Mouse (Mus musculus): ENCODE results near the gene Cer1. TPM values are rescaled to one million over a fixed set of nuclear protein-coding genes. Genes with fewer than 3 reads are reported as not detected.

Gene Cer1
- polyA plus RNA-seq, 1 experiment from 2014 or later: 0.18 TPM

DNA sequence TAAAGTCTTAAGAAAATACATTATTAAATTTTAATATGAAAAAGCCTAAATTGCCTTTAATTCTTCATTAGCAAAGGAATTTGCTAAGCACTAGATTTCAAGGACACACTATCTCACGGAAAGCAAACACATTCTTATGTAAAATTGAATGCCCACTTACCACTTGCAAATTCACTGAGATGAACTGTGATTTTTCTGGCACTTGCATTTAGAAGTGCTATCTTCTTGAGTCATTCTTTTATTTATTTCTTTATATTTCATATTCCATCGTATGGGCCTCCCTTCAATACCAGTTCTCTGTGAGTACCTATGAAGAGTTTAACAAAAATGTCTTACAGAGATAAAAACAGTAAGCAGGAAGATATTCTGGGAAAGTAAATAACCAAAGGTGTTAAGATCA, 31.1 kb downstream of the Cer1 start:
- ATAC-seq (ENCODE audit: low FRiP score, low read depth): no peak
- H3K4me1 ChIP-seq: peaks cover 6% of the 10 kb centered on the region

DNA sequence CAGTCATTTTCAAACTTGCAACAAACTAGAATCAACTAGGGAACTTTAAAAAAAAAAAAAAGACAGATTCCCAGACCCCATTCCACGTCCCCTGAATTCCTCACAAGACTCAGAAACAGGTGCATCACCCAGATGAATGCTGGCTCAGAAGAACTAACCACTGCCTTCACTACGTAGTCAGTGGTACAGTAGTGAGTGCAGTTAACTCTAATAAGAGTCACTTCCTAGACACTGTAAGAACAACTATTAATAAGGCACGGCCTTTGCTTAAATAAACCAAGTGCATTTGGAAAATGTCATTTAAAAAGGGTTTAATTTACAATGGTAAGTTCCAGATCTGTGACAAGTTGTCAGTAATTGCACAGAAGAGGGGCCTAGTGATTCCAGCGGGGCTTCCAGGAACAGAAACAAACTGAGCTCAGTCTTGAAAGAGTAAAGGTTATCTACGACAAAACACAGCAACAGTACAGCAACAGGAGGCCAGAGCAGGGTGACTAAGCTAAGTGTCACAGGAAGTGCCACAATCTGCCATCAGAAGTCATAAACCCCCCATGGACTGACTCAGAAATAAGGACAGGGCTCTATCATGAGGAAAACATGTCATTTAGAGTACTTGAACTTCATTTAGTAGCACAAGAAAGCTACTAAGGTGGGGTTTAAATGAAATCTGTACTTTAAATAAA, 36.3 kb downstream of the Cer1 start:
- 48% methylated on average over 5 of the region's 5 CpGs for WGBS
- Histone ChIP-seq H3K9me3 (no peaks in the 10 kb centered on the region), H3K4me2 (replicated peaks) (no peak overlapping the region), H3K27ac (no peak overlapping the region), H3K4me3 (no peak overlapping the region), H3K36me3 (peaks cover 2% of the 10 kb centered on the region; the same call in 1 of the 2 replicates), H3K27me3 (replicated peaks) (no peaks in the 10 kb centered on the region), H3K4me1 (no peaks in the 10 kb centered on the region; the same call in 1 of the 2 replicates), H3K9ac (no peak overlapping the region)
- ATAC-seq (ENCODE audit: low FRiP score, low read depth): no peak

More for the DNA sequence above, 31.1 kb downstream of the Cer1 start:
- Histone ChIP-seq H3K9ac (no peak overlapping the region), H3K4me2 (replicated peaks) (no peak overlapping the region), H3K9me3 (no peaks in the 10 kb centered on the region), H3K36me3 (no peaks in the 10 kb centered on the region), H3K4me3 (no peak overlapping the region), H3K27me3 (replicated peaks) (no peaks in the 10 kb centered on the region), H3K27ac (no peak overlapping the region)
- WGBS: 92% methylated on average over 2 of the region's 2 CpGs

DNA sequence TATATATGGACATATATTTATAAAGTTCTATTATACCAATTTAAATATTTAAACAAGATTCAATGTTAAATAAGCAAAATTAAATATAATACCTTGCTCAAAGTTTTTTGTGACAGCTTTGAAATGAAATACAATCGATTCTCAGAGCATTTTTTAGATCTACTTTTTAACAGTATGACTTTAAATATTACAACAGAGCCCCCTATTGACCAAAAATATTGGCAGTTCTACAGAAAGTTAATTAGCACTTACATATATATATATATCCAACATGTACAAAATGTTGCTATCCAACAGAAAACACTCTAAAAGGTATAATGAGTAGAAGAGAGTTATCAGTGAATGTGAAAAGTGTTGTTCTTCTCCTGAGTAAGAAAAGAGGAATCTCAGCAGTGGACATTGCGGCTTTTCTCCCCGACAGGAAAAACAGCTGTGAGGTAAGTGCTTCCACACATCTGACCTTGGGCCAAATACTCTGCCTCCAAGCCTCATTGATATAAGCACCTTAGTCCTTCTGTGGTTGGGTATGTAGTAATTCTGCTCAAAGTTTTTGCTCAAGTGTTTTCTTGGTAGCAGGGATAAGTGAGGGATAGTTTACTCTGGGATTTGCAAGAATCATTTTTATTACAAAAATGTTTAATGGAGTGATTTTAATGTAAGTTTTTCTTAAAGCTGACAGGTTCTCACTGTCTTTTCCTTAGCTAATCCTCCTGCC, 47.3 kb downstream of the Cer1 start:
- no peaks in the 10 kb centered on the region for H3K4me1 ChIP-seq

More for the DNA sequence above, 47.3 kb downstream of the Cer1 start:
- Histone ChIP-seq H3K4me3 (no peak overlapping the region), H3K36me3 (peaks cover 16% of the 10 kb centered on the region; the same call in 1 of the 2 replicates), H3K9ac (no peak overlapping the region), H3K27ac (no peak overlapping the region), H3K4me2 (replicated peaks) (no peak overlapping the region), H3K27me3 (replicated peaks) (no peaks in the 10 kb centered on the region), H3K9me3 (no peaks in the 10 kb centered on the region)
- 88% methylated on average over 3 of the region's 3 CpGs for WGBS
- ATAC-seq (ENCODE audit: low FRiP score, low read depth): no peak

Other genes starting within 250 kb of the Cer1 start
- 51.0 and 51.3 TPM in 2 replicates for gene Nfib, start 179.4 kb downstream of the Cer1 start, polyA plus RNA-seq (2016; fragmentation: Nextera tagmentation; extraction: Ambion mirVana)
- gene Zdhhc21, start 25.2 kb downstream of the Cer1 start, polyA plus RNA-seq (2016; fragmentation: Nextera tagmentation; extraction: Ambion mirVana): 14.4 and 17.2 TPM in 2 replicates
- gene Frem1, start 167.2 kb upstream of the Cer1 start, polyA plus RNA-seq (2016; fragmentation: Nextera tagmentation; extraction: Ambion mirVana): 2.5 and 2.7 TPM in 2 replicates